Mouse (Mus musculus) liver, embryonic 16.5 days (tissue): ENCODE results near the gene Tmem220. TPM values are rescaled to one million over a fixed set of nuclear protein-coding genes. Genes with fewer than 3 reads are reported as not detected.
"Not testable (repeated sequence)": the region's sequence is repeated elsewhere in the genome, so short reads cannot be mapped to it uniquely, and the experiment has no call there.

Experiments
- ATAC-seq: fragments of 200-750 bp; cut with Nextera tagmentation; 2 replicates; pipeline ENCODE4 v1.8.0; 2017; ENCODE audit warnings: low read depth, mild to moderate bottlenecking, moderate number of reproducible peaks, moderate library complexity
- H3K27ac ChIP-seq: fragments of 300-500 bp; sonication (generic); 2 replicates; pipeline ENCODE4 v1.5.1; 2014; ENCODE audit warnings: mild to moderate bottlenecking, low read length
- H3K27me3 ChIP-seq: fragments of 300-500 bp; sonication (generic); 2 replicates; pipeline ENCODE4 v1.6.1; 2014; ENCODE audit warnings: low read depth, low read length, mixed read lengths; ENCODE audit not compliant: control insufficient read depth, insufficient read depth
- H3K36me3 ChIP-seq: fragments of 300-500 bp; sonication (generic); 2 replicates; pipeline ENCODE4 v1.6.1; 2014; ENCODE audit warnings: mild to moderate bottlenecking; ENCODE audit not compliant: control insufficient read depth, insufficient read depth
- H3K4me1 ChIP-seq: fragments of 300-500 bp; sonication (generic); 2 replicates; pipeline ENCODE4 v1.6.1; 2014; ENCODE audit warnings: low read depth, low read length, mixed read lengths; ENCODE audit not compliant: control insufficient read depth
- H3K4me2 ChIP-seq: fragments of 300-500 bp; sonication (generic); 2 replicates; pipeline ENCODE4 v1.6.1; 2014; ENCODE audit warnings: low read depth, low read length, mixed read lengths
- H3K4me3 ChIP-seq: fragments of 300-500 bp; sonication (generic); 2 replicates; pipeline ENCODE4 v1.5.1; 2014; ENCODE audit warnings: low read depth, mild to moderate bottlenecking, low read length
- H3K9ac ChIP-seq: fragments of 300-500 bp; sonication (generic); 2 replicates; pipeline ENCODE4 v1.6.1; 2014; ENCODE audit warnings: low read depth, low read length
- H3K9me3 ChIP-seq: fragments of 300-500 bp; sonication (generic); replicated peaks from 2 replicates; pipeline ENCODE4 v1.6.1; 2016; ENCODE audit warnings: low read length; ENCODE audit not compliant: control insufficient read depth
- WGBS: fragments of 180-500 bp; shearing (Covaris S2); extraction: QIAGEN DNeasy Blood & Tissue Kit; methylation state at CpG from one replicate; pipeline ENCODE4 v1.1.7; 2014; ENCODE audit not compliant: insufficient replicate concordance; 5-methylcytosine and 5-hydroxymethylcytosine counted together
- polyA plus RNA-seq: library from polyadenylated mRNA; unstranded; fragments of >200 nt; fragmentation: Nextera tagmentation; extraction: Ambion mirVana; gene quantifications from 2 replicates; pipeline ENCODE4 v1.2.1, GENCODE M21; 2015

Gene Tmem220
- polyA plus RNA-seq, 1 experiment from 2014 or later, result 3.3 TPM

DNA sequence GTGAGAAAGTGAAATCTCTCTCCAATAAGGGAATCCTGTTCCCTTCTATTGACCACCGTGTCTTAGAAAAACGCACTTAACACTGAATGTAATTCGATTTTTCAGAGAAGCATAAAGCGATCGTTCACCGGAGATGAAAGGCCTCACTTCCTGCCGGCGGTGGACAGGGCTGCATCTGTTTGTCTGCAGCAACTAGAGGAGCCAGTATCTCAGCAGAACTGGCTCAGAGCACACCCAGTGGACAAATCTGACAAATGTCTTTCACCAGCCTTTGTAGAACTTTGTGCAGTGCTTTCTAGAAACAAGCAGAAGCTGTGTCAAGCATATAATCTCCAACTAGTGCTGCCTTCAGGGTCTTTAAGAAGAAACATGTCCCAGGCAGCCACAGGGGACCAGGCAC is 14.5 kb upstream of the Tmem220 start:
- whole genome bisulfite sequencing, result 1% methylated on average over 8 of the region's 8 CpGs
- Histone ChIP-seq H3K4me2 (no peak overlapping the region), H3K36me3 (no peaks in the 10 kb centered on the region), H3K4me1 (no peaks in the 10 kb centered on the region), H3K9ac (no peak overlapping the region), H3K9me3 (no peaks in the 10 kb centered on the region), H3K27ac (no peak overlapping the region), H3K4me3 (no peak overlapping the region), H3K27me3 (no peaks in the 10 kb centered on the region)
- no peak for ATAC-seq

DNA sequence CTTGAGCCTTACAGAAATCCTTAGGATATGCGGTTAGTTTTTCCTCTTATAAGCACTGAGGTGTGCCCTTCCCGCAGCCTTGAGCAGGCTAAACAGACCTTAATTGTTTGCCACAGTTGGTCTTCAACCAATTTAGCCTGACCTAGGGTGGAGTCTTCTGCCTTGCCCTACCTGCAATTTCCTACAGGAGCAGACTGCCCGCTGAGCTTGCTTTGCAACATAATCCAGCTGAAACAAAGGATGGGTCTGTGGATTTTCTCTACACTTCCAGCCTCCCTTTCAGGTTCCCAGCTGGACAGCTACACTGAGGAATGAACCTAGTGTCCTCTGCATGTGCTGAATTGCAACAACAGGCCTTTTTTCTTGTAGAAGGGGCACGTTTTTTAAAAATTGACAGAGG is 13.3 kb upstream of the Tmem220 start:
- Histone ChIP-seq H3K4me1 (no peaks in the 10 kb centered on the region), H3K4me3 (no peak overlapping the region), H3K4me2 (no peak overlapping the region), H3K9me3 (no peaks in the 10 kb centered on the region), H3K9ac (no peak overlapping the region), H3K27ac (no peak overlapping the region), H3K27me3 (no peaks in the 10 kb centered on the region), H3K36me3 (no peaks in the 10 kb centered on the region)
- no peak for ATAC-seq
- 49% methylated on average over 4 of the region's 4 CpGs for WGBS

DNA sequence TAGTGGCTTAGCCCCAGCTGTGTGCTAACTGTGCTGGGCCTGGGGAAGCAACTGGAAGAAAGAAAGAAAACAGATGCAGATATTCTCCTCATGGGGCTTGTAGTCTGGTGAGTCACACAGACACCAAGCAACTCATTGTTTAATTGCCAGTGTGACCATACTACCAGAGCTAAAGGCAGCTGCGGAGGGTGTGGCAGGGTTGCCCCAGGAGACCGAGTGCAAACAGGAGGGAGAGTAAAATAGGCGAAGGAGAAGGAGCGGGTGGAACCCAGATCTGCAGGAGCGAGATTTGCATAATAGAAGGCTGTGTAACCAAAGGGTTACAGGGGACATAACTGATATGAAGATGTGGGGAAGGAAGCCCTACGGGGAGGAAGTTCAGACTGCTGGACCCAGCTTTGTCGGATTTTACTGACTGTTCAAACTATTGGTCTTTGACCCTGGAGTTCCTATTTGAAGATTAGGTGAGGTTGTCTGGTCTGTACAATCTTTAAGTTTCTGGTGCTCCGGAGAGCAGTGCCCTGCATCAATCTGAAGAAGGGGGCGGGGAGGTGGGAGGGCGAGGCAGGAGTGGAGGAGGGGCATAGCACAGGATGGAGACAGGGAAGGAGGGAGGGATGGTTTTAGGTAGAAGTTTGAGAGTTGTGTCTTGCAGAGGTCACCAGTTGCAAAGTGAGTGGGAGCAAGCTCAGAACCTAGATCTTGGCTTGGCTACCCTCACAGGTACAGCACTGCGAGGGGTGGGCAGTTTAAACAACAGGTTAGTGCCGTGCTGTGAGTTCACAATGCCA is 7.0 kb upstream of the Tmem220 start:
- Histone ChIP-seq H3K9ac (no peak overlapping the region), H3K4me1 (no peaks in the 10 kb centered on the region; the same call in 1 of the 2 replicates), H3K4me2 (no peak overlapping the region), H3K36me3 (no peaks in the 10 kb centered on the region), H3K27me3 (no peaks in the 10 kb centered on the region), H3K4me3 (no peak overlapping the region), H3K9me3 (no peaks in the 10 kb centered on the region), H3K27ac (no peak overlapping the region)
- WGBS, result 9% methylated on average over 12 of the region's 12 CpGs
- no peak for ATAC-seq

DNA sequence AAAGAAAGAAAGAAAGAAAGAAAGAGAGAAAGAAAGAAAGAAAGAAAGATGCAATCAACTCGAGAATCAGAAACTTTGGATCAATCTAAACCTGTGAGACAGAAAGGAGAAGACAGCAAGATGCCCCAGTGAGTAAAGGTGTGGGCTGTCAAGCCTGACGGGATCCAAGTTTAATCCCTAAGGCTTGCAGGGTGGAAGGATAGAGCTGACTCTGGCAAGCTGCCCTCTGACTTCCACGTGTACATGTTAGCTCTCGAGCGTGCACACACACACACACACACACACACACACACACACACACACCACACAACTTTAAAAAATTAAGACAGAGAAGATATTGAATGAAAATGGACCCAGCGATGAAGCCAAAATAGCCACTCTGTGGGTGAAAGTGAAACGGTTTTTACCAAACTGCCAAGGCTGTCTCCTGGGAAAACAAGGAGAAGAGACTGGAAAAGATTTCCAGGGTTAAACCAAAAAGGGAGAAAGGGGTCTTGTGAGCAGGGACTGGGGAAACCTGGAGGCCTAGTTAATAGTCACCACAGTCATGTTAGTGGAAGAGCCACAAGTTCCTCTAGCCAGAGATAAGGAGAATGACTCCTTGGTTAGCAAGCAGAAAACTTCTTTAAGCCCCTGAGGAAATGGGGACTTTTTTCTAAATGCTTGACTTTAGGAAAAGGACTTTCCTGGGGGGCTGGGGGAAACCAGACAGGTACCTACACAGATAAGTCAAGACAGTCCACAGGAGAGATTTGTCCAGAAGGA is 5.1 kb upstream of the Tmem220 start:
- 43% methylated on average over 7 of the region's 7 CpGs for WGBS
- no peak for ATAC-seq

DNA sequence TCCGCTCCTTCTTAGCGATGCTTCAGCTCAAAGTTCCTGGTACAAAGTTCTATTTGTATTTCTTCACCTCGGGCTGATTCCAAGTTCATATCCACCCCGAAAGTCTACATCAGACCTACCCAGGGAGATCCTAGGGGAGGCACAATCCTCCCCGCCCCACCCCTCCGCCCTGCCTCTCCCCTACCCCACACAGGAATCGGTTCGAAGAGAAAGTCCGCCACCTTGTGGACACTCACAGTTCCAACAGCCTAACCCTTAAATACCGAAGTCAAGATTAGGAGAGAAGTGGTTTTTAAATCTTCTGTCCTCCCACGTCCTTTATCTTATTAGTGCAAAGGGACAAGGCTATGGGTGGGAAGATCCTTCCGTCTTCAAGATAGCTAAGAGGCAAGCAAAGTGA is 4.0 kb upstream of the Tmem220 start:
- 3% methylated on average over 12 of the region's 12 CpGs for WGBS
- H3K4me2 ChIP-seq, result no peak overlapping the region
- no peaks in the 10 kb centered on the region for H3K9me3 ChIP-seq
- H3K36me3 ChIP-seq, result no peaks in the 10 kb centered on the region
- no peak overlapping the region for H3K27ac ChIP-seq
- no peak for ATAC-seq
- H3K9ac ChIP-seq, result no peak overlapping the region
- H3K27me3 ChIP-seq, result no peaks in the 10 kb centered on the region
- peaks cover 9% of the 10 kb centered on the region for H3K4me1 ChIP-seq
- no peak overlapping the region for H3K4me3 ChIP-seq

More for the DNA sequence above, 5.1 kb upstream of the Tmem220 start:
- peaks cover 2% of the 10 kb centered on the region for H3K4me1 ChIP-seq
- H3K9ac ChIP-seq, result no peak overlapping the region
- no peaks in the 10 kb centered on the region for H3K27me3 ChIP-seq
- H3K4me2 ChIP-seq, result no peak overlapping the region
- H3K36me3 ChIP-seq, result no peaks in the 10 kb centered on the region
- H3K4me3 ChIP-seq, result no peak overlapping the region
- no peaks in the 10 kb centered on the region for H3K9me3 ChIP-seq
- H3K27ac ChIP-seq, result no peak overlapping the region

DNA sequence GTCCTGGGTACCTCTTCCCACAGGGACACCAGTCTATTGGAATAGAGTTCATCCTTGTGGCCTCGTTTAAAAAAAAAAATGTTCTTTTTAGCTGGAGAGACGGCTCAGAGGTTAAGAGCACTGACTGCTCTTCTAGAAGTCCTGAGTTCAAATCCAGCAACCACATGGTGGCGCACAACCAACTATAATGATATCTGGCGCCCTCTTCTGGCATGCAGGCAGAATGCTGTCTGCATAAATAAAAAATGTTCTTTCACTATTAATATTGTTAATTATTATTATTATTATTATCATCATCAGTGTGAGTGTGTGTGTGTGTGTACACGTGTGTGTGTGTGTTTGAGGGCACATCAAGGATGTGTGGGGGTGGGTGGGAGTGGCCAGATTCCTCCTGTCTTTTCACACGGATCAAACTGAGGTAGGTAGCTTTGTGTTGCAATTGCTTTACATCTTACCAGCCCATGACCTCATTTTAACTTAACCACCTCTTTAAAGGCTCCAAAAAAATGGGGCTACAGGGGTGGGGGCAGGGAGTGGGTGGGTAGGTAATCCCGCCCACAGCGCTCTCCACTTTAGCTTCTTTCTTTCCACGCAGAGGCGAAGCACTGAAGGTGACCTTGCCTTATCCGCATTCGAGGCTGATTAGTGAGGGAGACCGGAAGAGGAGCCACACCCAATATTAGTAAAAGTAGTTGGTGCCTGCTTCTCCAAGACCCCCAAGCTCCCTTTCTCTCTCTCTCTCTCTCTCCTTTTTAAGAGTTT is 2.4 kb upstream of the Tmem220 start:
- Histone ChIP-seq H3K4me1 (peaks cover 9% of the 10 kb centered on the region), H3K9ac (no peak overlapping the region), H3K9me3 (no peaks in the 10 kb centered on the region), H3K36me3 (no peaks in the 10 kb centered on the region), H3K4me2 (no peak overlapping the region), H3K27me3 (no peaks in the 10 kb centered on the region), H3K27ac (no peak overlapping the region), H3K4me3 (no peak overlapping the region)
- no peak for ATAC-seq
- WGBS, result 66% methylated on average over 13 of the region's 13 CpGs

DNA sequence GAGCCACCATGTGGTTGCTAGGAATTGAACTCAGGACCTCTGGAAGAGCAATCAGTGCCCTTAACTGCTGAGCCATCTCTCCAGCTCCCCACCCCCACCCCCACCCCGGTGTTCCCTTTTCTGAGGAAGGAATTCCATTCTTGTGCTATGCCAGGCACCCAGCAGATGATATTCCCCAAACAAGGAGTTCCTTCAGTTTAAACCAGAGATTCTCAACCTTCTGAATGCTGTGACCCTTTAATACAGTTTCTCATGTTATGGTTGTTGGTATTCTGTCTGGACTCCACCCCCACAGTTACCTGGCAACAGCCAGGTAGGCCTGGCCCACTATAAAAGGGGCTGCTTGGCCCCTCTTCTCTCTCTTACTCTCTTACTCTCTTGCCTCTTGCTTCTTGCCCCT is 1.8 kb upstream of the Tmem220 start:
- ATAC-seq, H3K9ac ChIP-seq, H3K27me3 ChIP-seq, H3K4me2 ChIP-seq, H3K4me3 ChIP-seq, H3K4me1 ChIP-seq, H3K36me3 ChIP-seq, H3K27ac ChIP-seq, H3K9me3 ChIP-seq: not testable (repeated sequence)
- 33% methylated on average over 1 of the region's 1 CpGs for WGBS

DNA sequence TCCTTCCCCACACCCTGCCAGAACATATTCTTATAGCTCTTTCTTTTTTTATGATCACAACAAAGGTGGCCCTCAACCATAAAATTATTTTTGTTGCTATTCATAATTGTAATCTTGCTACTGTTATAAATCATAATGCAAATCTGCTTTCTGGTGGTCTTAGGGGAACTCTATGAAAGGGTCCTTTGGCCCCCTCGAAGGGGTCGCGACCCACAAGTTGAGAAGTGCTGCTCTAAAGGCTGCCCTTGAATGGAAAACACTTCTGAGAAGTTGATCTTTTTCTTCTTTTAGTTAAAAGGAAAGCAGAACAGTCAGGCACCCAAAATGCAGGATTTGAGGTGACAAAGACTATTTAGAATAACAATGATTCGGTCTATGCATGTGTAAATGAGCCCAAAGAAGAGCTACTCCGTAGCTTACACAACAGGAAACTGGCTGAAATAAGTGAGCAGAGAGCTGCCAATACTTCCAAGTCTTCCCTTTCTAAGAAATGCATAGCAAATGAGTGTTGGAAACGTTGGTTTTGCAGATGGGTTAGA is 1.1 kb upstream of the Tmem220 start:
- H3K4me3 ChIP-seq, result no peak overlapping the region
- WGBS, result 46% methylated on average over 6 of the region's 6 CpGs
- H3K9me3 ChIP-seq, result no peaks in the 10 kb centered on the region
- no peak overlapping the region for H3K27ac ChIP-seq
- H3K9ac ChIP-seq, result no peak overlapping the region
- peaks cover 9% of the 10 kb centered on the region for H3K4me1 ChIP-seq
- H3K27me3 ChIP-seq, result no peaks in the 10 kb centered on the region
- no peaks in the 10 kb centered on the region for H3K36me3 ChIP-seq
- peak overlapping the region; percentile 71 for H3K4me2 ChIP-seq
- ATAC-seq, result no peak
